Mouse (Mus musculus) limb, embryonic 15.5 days (tissue): ENCODE measurements around the gene Sbf1. TPM values are rescaled to one million over a fixed set of nuclear protein-coding genes. Genes with fewer than 3 reads are reported as not detected.

Experiments
- ATAC-seq: fragments of 200-750 bp; cut with Nextera tagmentation; 2 replicates; pipeline ENCODE4 v1.8.0; 2017; ENCODE audit warnings: low read depth, moderate TSS enrichment; ENCODE audit not compliant: insufficient number of reproducible peaks, low FRiP score, low TSS enrichment
- H3K27ac ChIP-seq: fragments of 300-500 bp; sonication (generic); 2 replicates; pipeline ENCODE4 v1.5.1; 2015; ENCODE audit warnings: moderate library complexity, mild to moderate bottlenecking, inconsistent platforms
- H3K27me3 ChIP-seq: fragments of 300-500 bp; sonication (generic); 2 replicates; pipeline ENCODE4 v1.6.1; 2015; ENCODE audit warnings: inconsistent platforms
- H3K36me3 ChIP-seq: fragments of 300-500 bp; sonication (generic); 2 replicates; pipeline ENCODE4 v1.6.1; 2015; ENCODE audit warnings: inconsistent platforms
- H3K4me1 ChIP-seq: fragments of 300-500 bp; sonication (generic); 2 replicates; pipeline ENCODE4 v1.6.1; 2015; ENCODE audit warnings: inconsistent platforms
- H3K4me2 ChIP-seq: fragments of 300-500 bp; sonication (generic); 2 replicates; pipeline ENCODE4 v1.6.1; 2015; ENCODE audit warnings: mild to moderate bottlenecking, inconsistent platforms
- H3K4me3 ChIP-seq: fragments of 300-500 bp; sonication (generic); 2 replicates; pipeline ENCODE4 v1.5.1; 2015; ENCODE audit warnings: mild to moderate bottlenecking, inconsistent platforms
- H3K9ac ChIP-seq: fragments of 300-500 bp; sonication (generic); 2 replicates; pipeline ENCODE4 v1.6.1; 2015; ENCODE audit warnings: inconsistent platforms
- H3K9me3 ChIP-seq: fragments of 300-500 bp; sonication (generic); 2 replicates; pipeline ENCODE4 v1.6.1; 2016; ENCODE audit warnings: inconsistent platforms
- WGBS: fragments of 180-500 bp; shearing (Covaris S2); methylation state at CpG from one replicate; pipeline ENCODE4 v1.1.7; 2015; 5-methylcytosine and 5-hydroxymethylcytosine counted together
- microRNA-seq: library from miRNA; unstranded; fragments of <30 nt; microRNA quantifications from one replicate; pipeline ENCODE4, GENCODE M21; 2016
- polyA plus RNA-seq: library from polyadenylated mRNA; unstranded; fragments of >200 nt; fragmentation: Nextera tagmentation; extraction: Ambion mirVana; gene quantifications from 2 replicates; pipeline ENCODE4 v1.2.1, GENCODE M21; 2015

Gene Sbf1
- polyA plus RNA-seq, 1 experiment from 2014 or later = 50.9 TPM

DNA sequence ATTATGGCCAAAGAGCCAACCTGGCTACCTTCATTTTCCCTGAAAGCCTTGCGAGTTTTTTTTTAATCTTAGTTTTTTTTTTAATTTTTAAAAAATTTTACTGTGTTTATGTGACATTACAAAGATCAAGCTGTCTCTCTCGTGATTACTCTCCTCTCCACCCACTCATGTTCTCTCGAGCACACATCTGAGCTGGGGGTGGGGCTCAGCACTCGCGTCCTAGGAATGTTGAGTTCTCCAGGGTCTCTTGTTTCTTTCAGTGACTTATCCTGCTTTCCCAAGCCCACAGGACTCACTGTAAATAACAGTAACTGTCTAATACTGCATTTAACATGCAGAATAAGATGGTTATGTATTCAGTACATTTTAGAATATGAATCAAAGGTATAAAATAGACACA, 50.6 kb downstream of the Sbf1 start:
- H3K4me2 ChIP-seq = no peak overlapping the region
- H3K27ac ChIP-seq = no peak overlapping the region
- WGBS = 77% methylated on average over 5 of the region's 5 CpGs
- no peak for ATAC-seq
- H3K9ac ChIP-seq = no peak overlapping the region
- peaks cover 66% of the 10 kb centered on the region for H3K36me3 ChIP-seq
- no peaks in the 10 kb centered on the region for H3K9me3 ChIP-seq
- H3K27me3 ChIP-seq = no peaks in the 10 kb centered on the region
- no peaks in the 10 kb centered on the region for H3K4me1 ChIP-seq
- H3K4me3 ChIP-seq = no peak overlapping the region

DNA sequence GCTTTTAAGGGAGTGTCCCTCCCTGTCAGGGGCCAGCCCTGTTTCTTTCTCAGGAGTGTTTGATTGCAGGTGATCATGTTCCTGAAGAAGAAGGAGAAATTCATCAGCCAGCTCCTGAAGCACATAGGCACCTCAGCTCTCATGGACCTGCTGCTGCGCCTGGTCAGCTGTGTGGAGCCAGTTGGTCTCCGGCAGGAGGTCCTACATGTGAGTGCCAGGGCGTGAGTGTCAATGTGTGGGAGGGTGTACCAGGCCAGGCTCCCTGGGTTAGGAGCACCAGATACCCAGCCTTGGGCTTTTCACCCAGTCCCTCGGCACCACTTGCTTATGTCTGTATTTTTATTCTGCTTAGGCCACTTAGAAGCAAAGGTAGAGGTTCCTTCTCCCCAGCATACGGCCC, 56.1 kb downstream of the Sbf1 start:
- no peak overlapping the region for H3K4me2 ChIP-seq
- no peak overlapping the region for H3K27ac ChIP-seq
- H3K9me3 ChIP-seq = no peaks in the 10 kb centered on the region
- 92% methylated on average over 5 of the region's 5 CpGs for WGBS
- H3K36me3 ChIP-seq = peaks cover 66% of the 10 kb centered on the region
- no peak for ATAC-seq
- H3K4me1 ChIP-seq = no peaks in the 10 kb centered on the region
- no peak overlapping the region for H3K9ac ChIP-seq
- no peak overlapping the region for H3K4me3 ChIP-seq
- no peaks in the 10 kb centered on the region for H3K27me3 ChIP-seq

DNA sequence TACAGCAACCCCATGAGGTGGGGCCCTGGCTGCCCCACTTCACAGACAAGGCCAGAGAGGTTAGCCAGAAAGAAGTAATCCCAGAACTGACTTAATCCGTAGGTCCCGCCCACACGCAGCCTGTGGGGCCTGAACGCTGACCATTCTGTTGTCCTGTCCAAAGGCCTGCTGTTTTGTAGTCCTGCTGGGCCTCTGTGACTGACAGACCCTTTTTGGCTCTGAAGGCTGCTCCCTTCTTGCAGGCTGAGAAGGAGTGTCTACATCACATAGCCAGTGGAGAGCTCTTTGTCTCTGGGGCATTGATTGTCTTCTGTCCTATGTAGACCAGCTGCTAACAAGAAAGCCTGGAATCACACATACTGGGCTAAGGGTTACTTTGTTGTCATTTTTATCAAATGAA, 59.8 kb downstream of the Sbf1 start:
- Histone ChIP-seq H3K27ac (no peak overlapping the region), H3K9me3 (no peaks in the 10 kb centered on the region), H3K4me1 (no peaks in the 10 kb centered on the region), H3K36me3 (peaks cover 52% of the 10 kb centered on the region), H3K9ac (no peak overlapping the region), H3K4me3 (no peak overlapping the region), H3K27me3 (no peaks in the 10 kb centered on the region), H3K4me2 (no peak overlapping the region)
- 91% methylated on average over 4 of the region's 4 CpGs for WGBS
- ATAC-seq = no peak

DNA sequence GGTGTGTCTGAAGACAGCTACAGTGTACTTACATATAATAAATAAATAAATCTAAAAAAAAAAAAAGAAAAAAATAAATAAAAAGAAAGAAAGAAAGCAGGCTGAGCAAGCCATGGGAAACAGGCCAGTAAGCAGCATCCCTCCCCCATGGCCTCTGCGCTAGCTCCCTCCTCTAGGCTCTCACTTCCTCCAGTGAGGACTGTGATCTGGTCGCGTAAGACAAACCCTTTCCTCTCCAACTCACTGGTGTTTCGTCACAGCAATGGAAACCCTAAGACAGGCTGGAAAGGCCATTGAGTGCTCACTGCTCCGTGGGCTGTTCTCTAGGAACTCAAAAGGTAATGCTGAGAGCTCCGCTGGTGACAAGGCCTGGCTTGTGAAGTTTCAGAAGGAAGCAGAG, 66.0 kb downstream of the Sbf1 start:
- no peaks in the 10 kb centered on the region for H3K27me3 ChIP-seq
- ATAC-seq = no peak
- no peaks in the 10 kb centered on the region for H3K9me3 ChIP-seq
- H3K9ac ChIP-seq = no peak overlapping the region
- peaks cover 22% of the 10 kb centered on the region for H3K36me3 ChIP-seq
- no peak overlapping the region for H3K4me2 ChIP-seq
- 88% methylated on average over 6 of the region's 6 CpGs for whole genome bisulfite sequencing
- H3K4me1 ChIP-seq = no peaks in the 10 kb centered on the region
- H3K27ac ChIP-seq = no peak overlapping the region
- no peak overlapping the region for H3K4me3 ChIP-seq

DNA sequence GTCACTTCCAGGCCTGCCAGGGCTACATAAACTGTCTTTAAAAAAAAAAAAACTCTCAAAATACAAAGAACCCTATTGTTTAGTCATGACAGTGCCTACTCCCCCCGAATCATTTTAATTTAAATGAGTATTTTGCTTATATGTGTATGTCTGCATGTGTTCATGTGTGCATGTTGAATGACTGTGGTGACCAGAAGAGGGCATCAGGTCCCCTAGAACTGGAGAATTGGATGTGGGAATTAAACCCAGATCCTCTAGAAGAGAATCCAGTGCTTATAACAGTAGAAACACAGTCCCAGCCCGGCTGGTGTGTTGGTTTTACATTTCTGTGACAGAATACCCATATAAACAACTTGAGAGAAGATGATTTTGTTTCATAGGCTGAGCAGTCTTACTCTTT, 74.1 kb downstream of the Sbf1 start:
- Histone ChIP-seq H3K4me1 (no peaks in the 10 kb centered on the region), H3K27ac (no peak overlapping the region), H3K36me3 (peaks cover 31% of the 10 kb centered on the region), H3K4me3 (no peak overlapping the region), H3K9me3 (no peaks in the 10 kb centered on the region), H3K9ac (no peak overlapping the region), H3K27me3 (no peaks in the 10 kb centered on the region), H3K4me2 (no peak overlapping the region)
- 73% methylated on average over 2 of the region's 2 CpGs for WGBS
- ATAC-seq = no peak

DNA sequence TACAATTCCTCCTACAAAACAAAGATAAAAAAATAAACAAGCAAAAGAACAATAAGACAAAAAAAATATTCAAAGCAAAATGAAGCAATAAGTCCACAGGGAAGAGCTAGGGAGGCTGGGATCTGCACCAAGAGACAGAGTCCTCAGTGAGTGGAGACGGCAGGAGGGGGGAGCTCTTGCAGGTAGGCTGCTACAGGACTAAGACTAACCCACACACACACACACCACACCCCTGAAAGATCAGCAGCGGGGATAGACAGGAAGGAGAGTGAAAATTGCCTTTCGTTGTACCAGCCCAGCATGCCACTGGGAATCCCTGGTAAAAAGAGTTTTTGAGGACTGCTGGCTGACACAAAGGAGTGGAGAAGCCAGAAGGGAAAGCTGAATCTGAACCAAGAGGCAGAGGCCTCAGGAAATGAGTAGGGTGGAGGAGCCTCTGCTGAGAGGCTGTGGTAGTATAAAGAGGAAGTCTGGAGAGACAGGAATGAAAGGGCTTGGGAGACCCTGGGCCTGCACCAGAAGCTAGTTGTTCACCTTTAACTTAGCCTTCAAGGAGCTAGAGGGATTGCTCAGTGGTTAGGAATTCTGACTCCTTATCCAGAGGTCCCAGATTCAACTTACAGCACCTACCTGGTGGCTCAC, 75.2 kb downstream of the Sbf1 start:
- Histone ChIP-seq H3K4me2 (no peak overlapping the region), H3K27me3 (no peaks in the 10 kb centered on the region), H3K9ac (no peak overlapping the region), H3K4me3 (no peak overlapping the region), H3K36me3 (peaks cover 28% of the 10 kb centered on the region), H3K27ac (peak overlapping the region; percentile 65; the same call in 1 of the 2 replicates), H3K9me3 (no peaks in the 10 kb centered on the region), H3K4me1 (no peaks in the 10 kb centered on the region)
- no peak for ATAC-seq
- WGBS = 56% methylated on average over 3 of the region's 3 CpGs

Small RNAs within 50 kb of the gene (microRNA-seq; reads per million reads assigned to microRNA genes)
- not detected for gene Mir6959

Other genes starting within 250 kb of the Sbf1 start
- gene Trabd, start 240.2 kb downstream of the Sbf1 start, polyA plus RNA-seq = 56.6 and 56.9 TPM in 2 replicates
- 14.4 and 16.9 TPM in 2 replicates for gene Selenoo, start 226.2 kb downstream of the Sbf1 start, polyA plus RNA-seq
- gene Tubgcp6, start 192.2 kb downstream of the Sbf1 start, polyA plus RNA-seq = 12.6 and 12.7 TPM in 2 replicates
- 22.4 and 23.4 TPM in 2 replicates for gene Hdac10, start 186.6 kb downstream of the Sbf1 start, polyA plus RNA-seq
- gene Mapk12, start 174.6 kb downstream of the Sbf1 start, polyA plus RNA-seq = 7.1 and 15.4 TPM in 2 replicates
- 7.8 and 8.3 TPM in 2 replicates for gene Mapk11, start 165.7 kb downstream of the Sbf1 start, polyA plus RNA-seq
- gene Plxnb2, start 134.5 kb downstream of the Sbf1 start, polyA plus RNA-seq = 144 and 149 TPM in 2 replicates
- gene Dennd6b, start 118.8 kb downstream of the Sbf1 start, polyA plus RNA-seq = 12.4 and 13.0 TPM in 2 replicates
- gene Ppp6r2, start 103.8 kb downstream of the Sbf1 start, polyA plus RNA-seq = 24.5 and 25.0 TPM in 2 replicates
- gene Adm2, start 7.4 kb upstream of the Sbf1 start, polyA plus RNA-seq = 1.6 and 1.9 TPM in 2 replicates
- gene Miox, start 19.1 kb upstream of the Sbf1 start, polyA plus RNA-seq = not detected in 2 replicates
- 67.8 and 77.2 TPM in 2 replicates for gene Lmf2, start 40.3 kb upstream of the Sbf1 start, polyA plus RNA-seq
- gene Ncaph2, start 40.4 kb upstream of the Sbf1 start, polyA plus RNA-seq = 151 and 161 TPM in 2 replicates
- 5.5 and 5.6 TPM in 2 replicates for gene Sco2, start 58.5 kb upstream of the Sbf1 start, polyA plus RNA-seq
- 1.0 and 1.6 TPM in 2 replicates for gene Tymp, start 61.7 kb upstream of the Sbf1 start, polyA plus RNA-seq
- gene Odf3b, start 64.0 kb upstream of the Sbf1 start, polyA plus RNA-seq = 0.42 and 0.56 TPM in 2 replicates
- gene Klhdc7b, start 69.6 kb upstream of the Sbf1 start, polyA plus RNA-seq = not detected in 2 replicates
- gene Syce3, start 95.2 kb upstream of the Sbf1 start, polyA plus RNA-seq = not detected in 2 replicates
- gene Cpt1b, start 110.6 kb upstream of the Sbf1 start, polyA plus RNA-seq = 0.91 and 6.1 TPM in 2 replicates
- gene C730034F03Rik, start 114.3 kb upstream of the Sbf1 start, polyA plus RNA-seq = 2.1 and 3.5 TPM in 2 replicates
- gene Gm44502, start 114.4 kb upstream of the Sbf1 start, polyA plus RNA-seq = 0.16 TPM in 1 of 2 replicates, not detected in the other
- gene Chkb, start 114.6 kb upstream of the Sbf1 start, polyA plus RNA-seq = 53.0 and 55.5 TPM in 2 replicates
- gene Mapk8ip2, start 138.6 kb upstream of the Sbf1 start, polyA plus RNA-seq = 0.63 and 0.82 TPM in 2 replicates
- 27.6 and 31.7 TPM in 2 replicates for gene Arsa, start 162.1 kb upstream of the Sbf1 start, polyA plus RNA-seq
- gene Shank3, start 184.3 kb upstream of the Sbf1 start, polyA plus RNA-seq = 1.2 and 1.7 TPM in 2 replicates